Mouse (Mus musculus) forebrain, embryonic 11.5 days (tissue): ENCODE measurements around the gene Safb2. TPM values are rescaled to one million over a fixed set of nuclear protein-coding genes. Genes with fewer than 3 reads are reported as not detected.
"Not testable (repeated sequence)": the region's sequence is repeated elsewhere in the genome, so short reads cannot be mapped to it uniquely, and the experiment has no call there.

ENCODE experiments used
- ATAC-seq: fragments of 200-750 bp; cut with Nextera tagmentation; replicated peaks from 2 replicates; pipeline ENCODE4 v1.8.0; 2017; ENCODE audit warnings: moderate TSS enrichment; ENCODE audit not compliant: low FRiP score
- DNase-seq: peaks from one replicate; pipeline ENCODE4 v3.0.0-alpha.2; 2017; ENCODE audit warnings: low spot score
- H3K27ac ChIP-seq: fragments of 300-500 bp; sonication (generic); 2 replicates; pipeline ENCODE4 v1.5.1; 2014; ENCODE audit warnings: low read depth, low read length
- H3K27me3 ChIP-seq: fragments of 300-500 bp; sonication (generic); 2 replicates; pipeline ENCODE4 v1.6.1; 2014; ENCODE audit warnings: mild to moderate bottlenecking, low read length, mixed read lengths; ENCODE audit not compliant: control insufficient read depth, insufficient read depth
- H3K36me3 ChIP-seq: fragments of 300-500 bp; sonication (generic); 2 replicates; pipeline ENCODE4 v1.6.1; 2014; ENCODE audit warnings: mild to moderate bottlenecking, low read length, moderate library complexity, mixed read lengths; ENCODE audit not compliant: control insufficient read depth, insufficient read depth
- H3K4me1 ChIP-seq: fragments of 300-500 bp; sonication (generic); replicated peaks from 2 replicates; pipeline ENCODE4 v1.6.1; 2014; ENCODE audit warnings: low read length, mixed read lengths; ENCODE audit not compliant: control insufficient read depth, insufficient read depth
- H3K4me2 ChIP-seq: fragments of 300-500 bp; sonication (generic); 2 replicates; pipeline ENCODE4 v1.6.1; 2014; ENCODE audit warnings: low read depth, mild to moderate bottlenecking, low read length, moderate library complexity, mixed read lengths; ENCODE audit not compliant: severe bottlenecking
- H3K4me3 ChIP-seq: fragments of 300-500 bp; sonication (generic); 2 replicates; pipeline ENCODE4 v1.5.1; 2014; ENCODE audit warnings: low read depth, low read length
- H3K9ac ChIP-seq: fragments of 300-500 bp; sonication (generic); 2 replicates; pipeline ENCODE4 v1.6.1; 2014; ENCODE audit warnings: low read length
- H3K9me3 ChIP-seq: fragments of 300-500 bp; sonication (generic); 2 replicates; pipeline ENCODE4 v1.6.1; 2016; ENCODE audit warnings: low read length, mixed read lengths; ENCODE audit not compliant: control insufficient read depth
- WGBS: fragments of 180-500 bp; shearing (Covaris S2); extraction: QIAGEN DNeasy Blood & Tissue Kit; methylation state at CpG from one replicate; pipeline ENCODE4 v1.1.7; 2014; 5-methylcytosine and 5-hydroxymethylcytosine counted together
- polyA plus RNA-seq: library from polyadenylated mRNA; unstranded; fragments of >200 nt; fragmentation: Nextera tagmentation; extraction: Ambion mirVana; gene quantifications from 2 replicates; pipeline ENCODE4 v1.2.1, GENCODE M21; 2014

The Safb2 gene
- polyA plus RNA-seq, 1 experiment from 2014 or later: 75.0 TPM

DNA sequence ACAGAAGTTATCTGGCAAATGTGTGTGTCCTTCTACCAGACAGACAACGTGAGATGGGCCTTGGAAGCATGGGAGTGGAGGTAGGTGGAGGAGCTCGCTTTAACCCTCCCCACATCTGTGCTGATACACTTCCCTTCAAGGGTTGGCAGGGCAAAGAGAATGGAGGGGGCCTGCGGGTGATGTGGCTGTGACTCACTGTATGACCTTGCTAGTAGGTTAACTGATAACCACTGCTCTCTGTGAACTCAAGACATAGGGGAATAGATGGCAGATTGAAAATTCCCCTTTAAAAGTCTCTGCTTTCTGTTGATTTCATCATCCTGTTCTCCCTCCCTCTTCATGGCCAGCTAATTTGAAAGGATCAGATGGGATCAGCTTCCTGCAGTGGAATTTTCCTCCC, 41.1 kb upstream of the Safb2 start:
- WGBS: 92% methylated on average over 3 of the region's 3 CpGs
- no peak for DNase-seq
- no peak for ATAC-seq
- Histone ChIP-seq H3K4me2 (peak overlapping the region; percentile 70), H3K36me3 (peaks cover 3% of the 10 kb centered on the region; the same call in 1 of the 2 replicates), H3K9ac (no peak overlapping the region), H3K27ac (no peak overlapping the region), H3K9me3 (no peaks in the 10 kb centered on the region), H3K27me3 (no peaks in the 10 kb centered on the region; the same call in 1 of the 2 replicates), H3K4me3 (peak overlapping the region; percentile 95; the same call in 1 of the 2 replicates), H3K4me1 (peaks cover 14% of the 10 kb centered on the region)

DNA sequence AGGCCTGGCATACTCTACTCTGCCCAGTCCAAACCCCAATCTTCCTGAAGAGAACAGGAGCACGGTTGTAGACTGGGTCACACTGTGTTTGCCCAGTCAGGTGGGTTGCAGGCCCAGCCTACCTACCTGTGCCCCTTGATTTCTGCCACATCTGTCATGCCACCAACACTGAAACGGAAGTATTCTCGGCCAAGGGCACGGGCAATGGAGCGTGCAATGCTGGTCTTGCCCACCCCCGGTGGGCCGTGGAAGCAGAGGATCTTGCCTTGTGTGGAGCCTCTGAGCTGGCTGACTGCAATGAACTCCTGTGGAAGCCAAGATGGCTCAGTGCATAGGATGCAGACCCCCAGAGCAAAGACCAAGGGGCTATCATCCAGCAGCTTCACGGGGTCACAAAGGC, 33.2 kb upstream of the Safb2 start:
- peaks cover 27% of the 10 kb centered on the region for H3K36me3 ChIP-seq
- WGBS: 97% methylated on average over 8 of the region's 8 CpGs
- ATAC-seq (no peak), DNase-seq (no peak)
- H3K9ac ChIP-seq: no peak overlapping the region
- no peaks in the 10 kb centered on the region for H3K9me3 ChIP-seq
- no peak overlapping the region for H3K4me2 ChIP-seq
- H3K27ac ChIP-seq: no peak overlapping the region
- peaks cover 10% of the 10 kb centered on the region for H3K4me1 ChIP-seq
- no peak overlapping the region for H3K4me3 ChIP-seq
- no peaks in the 10 kb centered on the region for H3K27me3 ChIP-seq

DNA sequence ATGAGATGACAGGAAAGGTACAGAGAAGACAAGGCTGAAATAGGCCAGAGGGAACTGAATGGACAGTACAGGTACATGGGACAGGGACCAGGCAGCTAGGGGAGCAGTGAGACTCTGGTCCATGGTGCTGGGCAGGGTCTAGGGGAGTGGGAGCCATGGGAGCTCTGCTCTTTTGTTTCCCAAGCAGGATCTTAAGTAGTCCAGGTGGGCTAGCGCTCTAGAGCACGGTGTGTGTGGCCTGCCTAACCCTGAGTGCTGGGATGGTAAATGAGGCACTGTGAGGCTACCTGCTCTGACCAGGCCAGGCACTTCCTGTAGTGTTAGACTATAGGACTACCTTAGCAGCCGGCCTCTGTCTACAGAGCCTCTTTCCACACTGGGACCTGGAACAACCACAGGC, 32.3 kb upstream of the Safb2 start:
- Histone ChIP-seq H3K4me1 (peaks cover 10% of the 10 kb centered on the region), H3K4me3 (no peak overlapping the region), H3K9ac (no peak overlapping the region), H3K4me2 (no peak overlapping the region), H3K27me3 (no peaks in the 10 kb centered on the region), H3K27ac (no peak overlapping the region), H3K9me3 (no peaks in the 10 kb centered on the region), H3K36me3 (peaks cover 27% of the 10 kb centered on the region)
- ATAC-seq (no peak), DNase-seq (no peak)
- 87% methylated on average over 3 of the region's 3 CpGs for WGBS

DNA sequence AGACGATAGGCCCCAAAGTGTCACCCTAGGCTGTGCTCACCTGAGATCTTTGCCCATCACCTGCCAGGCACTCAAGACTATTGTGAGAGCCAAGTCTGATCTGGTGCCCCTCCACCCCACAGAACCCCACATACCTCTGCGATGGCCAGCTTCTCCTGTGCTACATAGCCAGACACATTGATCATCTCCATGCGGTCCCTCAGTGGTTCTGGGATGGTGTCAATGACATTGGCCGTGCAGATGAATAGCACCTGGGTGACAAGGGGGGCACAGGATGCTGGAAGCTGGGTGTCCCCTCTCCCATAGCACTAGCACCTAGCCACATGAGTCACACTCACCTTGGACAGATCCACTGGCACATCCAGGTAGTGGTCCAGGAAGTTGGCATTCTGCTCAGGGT, 31.4 kb upstream of the Safb2 start:
- ATAC-seq (no peak), DNase-seq (no peak)
- Histone ChIP-seq H3K4me1 (peaks cover 10% of the 10 kb centered on the region), H3K9ac (no peak overlapping the region), H3K36me3 (peaks cover 25% of the 10 kb centered on the region), H3K4me3 (no peak overlapping the region), H3K9me3 (no peaks in the 10 kb centered on the region), H3K27ac (no peak overlapping the region), H3K27me3 (no peaks in the 10 kb centered on the region), H3K4me2 (no peak overlapping the region)
- WGBS: 89% methylated on average over 4 of the region's 4 CpGs

DNA sequence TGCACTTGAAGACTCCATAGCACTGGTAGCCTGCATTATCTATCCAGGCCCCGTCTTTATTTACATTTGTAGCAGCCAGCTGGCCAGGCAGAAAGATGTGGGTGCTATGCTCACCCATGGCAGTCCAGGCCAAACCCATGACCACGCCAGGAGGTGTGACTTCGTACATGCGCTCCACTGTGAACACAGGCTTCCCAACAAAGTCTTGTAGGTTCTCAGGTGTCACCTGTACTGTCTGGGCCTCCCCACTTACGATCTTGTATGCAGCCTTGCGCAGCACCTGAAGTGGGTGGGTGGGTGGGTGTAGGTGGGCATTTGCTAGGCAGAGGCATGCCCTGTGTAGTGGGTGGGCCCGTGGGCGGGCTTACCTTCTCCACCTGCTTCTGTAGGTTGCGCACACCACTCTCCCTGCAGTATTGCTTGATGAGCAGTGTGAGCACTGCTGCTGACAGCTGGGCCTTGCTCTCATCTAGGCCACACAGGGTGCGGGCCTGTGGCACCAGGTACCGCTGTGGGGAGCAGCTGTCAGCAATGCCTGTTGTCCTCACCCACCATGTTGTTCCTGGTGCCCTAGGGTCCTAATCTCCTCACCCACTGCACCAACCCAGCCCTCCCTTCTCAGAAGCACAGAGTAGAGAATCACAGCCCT, 30.9 kb upstream of the Safb2 start:
- Histone ChIP-seq H3K9me3 (no peaks in the 10 kb centered on the region), H3K27ac (no peak overlapping the region), H3K4me2 (peak overlapping the region; percentile 76), H3K4me1 (peaks cover 12% of the 10 kb centered on the region), H3K4me3 (no peak overlapping the region), H3K9ac (no peak overlapping the region), H3K36me3 (peaks cover 23% of the 10 kb centered on the region), H3K27me3 (no peaks in the 10 kb centered on the region)
- DNase-seq (no peak), ATAC-seq (no peak)
- WGBS: 89% methylated on average over 11 of the region's 11 CpGs

DNA sequence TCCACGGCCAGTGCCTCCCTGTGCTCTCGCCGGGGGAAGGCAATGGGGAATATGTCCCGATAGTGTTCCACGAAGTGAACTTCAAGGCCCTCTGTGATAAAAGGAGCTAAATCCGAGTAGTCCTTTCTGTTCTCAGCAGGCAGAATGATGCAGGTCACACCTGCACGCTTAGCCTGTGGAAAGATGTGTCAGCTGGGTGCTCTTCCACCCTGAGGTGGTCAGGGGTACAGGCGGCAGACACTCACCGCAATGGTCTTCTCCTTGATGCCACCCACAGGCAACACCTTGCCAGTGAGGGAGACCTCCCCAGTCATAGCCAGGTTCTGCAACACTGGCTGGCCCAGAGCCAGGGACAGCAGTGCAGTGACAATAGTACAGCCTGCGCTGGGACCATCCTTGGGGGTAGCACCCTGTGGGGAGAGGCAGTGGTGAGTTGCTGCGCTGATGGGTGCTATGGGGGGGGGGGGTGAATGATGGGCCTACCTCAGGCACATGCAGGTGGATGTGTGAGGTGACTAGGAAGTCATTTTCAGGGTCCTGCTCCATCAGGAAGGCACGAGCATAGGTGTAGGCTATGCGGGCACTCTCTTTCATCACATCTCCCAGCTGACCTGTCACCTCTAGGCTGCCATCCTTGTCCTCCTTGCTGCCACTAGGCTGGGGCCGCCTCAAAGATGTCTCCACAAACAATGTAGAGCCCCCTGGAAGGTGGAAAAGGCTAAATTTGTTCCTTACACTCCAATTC, 30.2 kb upstream of the Safb2 start:
- Histone ChIP-seq H3K27ac (no peak overlapping the region), H3K36me3 (peaks cover 21% of the 10 kb centered on the region), H3K9ac (peak overlapping the region; percentile 82), H3K9me3 (no peaks in the 10 kb centered on the region), H3K27me3 (no peaks in the 10 kb centered on the region), H3K4me1 (peaks cover 15% of the 10 kb centered on the region), H3K4me3 (peak overlapping the region; percentile 75), H3K4me2 (peak overlapping the region; percentile 76)
- DNase-seq: no peak
- no peak for ATAC-seq
- 39% methylated on average over 14 of the region's 14 CpGs for WGBS

DNA sequence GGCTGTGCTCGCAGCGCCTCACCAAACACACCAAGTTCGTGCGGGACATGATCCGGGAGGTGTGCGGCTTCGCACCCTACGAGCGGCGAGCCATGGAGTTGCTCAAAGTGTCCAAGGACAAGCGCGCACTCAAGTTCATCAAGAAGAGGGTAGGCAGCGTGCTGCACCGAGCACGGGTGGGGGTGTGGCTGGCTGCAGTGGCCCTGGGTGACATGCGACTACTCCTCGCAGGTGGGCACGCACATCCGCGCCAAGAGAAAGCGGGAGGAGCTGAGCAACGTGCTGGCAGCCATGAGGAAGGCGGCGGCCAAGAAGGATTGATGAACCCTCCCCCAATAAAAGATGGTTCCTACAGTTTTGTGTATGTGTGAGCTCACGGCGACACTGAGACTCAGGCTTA, 29.5 kb upstream of the Safb2 start:
- H3K36me3 ChIP-seq: peaks cover 17% of the 10 kb centered on the region
- H3K4me1 ChIP-seq: peaks cover 15% of the 10 kb centered on the region
- peak overlapping the region; percentile 82 for H3K9ac ChIP-seq
- H3K4me2 ChIP-seq: peak overlapping the region; percentile 76
- not testable (repeated sequence) for H3K27ac ChIP-seq, H3K27me3 ChIP-seq, ATAC-seq, DNase-seq, H3K9me3 ChIP-seq
- under 1% methylated on average over 26 of the region's 26 CpGs for WGBS
- peak overlapping the region; percentile 75 for H3K4me3 ChIP-seq

DNA sequence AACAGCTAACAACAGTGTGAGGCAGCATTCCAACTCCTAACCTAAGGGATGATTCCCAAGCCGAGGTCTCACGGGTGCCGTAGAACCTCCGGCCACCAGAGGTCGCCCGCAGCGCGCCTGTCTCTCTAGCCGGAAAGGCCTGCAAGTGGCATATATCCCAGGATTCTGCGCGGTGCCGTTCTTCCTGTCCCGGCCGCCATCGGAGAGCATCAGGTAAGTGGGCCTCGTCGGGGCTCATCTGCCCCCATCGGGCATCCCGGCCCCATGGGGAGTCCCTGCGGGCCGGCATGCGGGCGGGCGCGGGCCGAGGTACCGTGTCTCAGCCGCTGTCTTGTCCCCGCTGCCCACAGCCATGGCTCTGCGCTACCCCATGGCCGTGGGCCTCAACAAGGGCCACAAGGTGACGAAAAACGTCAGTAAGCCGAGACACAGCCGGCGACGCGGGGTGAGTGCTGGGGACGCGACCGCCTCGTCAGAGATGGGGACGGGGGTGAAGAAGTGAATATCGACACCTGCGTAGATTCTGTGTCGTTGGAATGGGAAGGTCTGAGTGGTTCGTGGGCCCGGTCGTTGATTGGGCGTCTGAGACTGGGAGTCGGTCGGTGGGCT, 29.0 kb upstream of the Safb2 start, which contains the start of gene Rpl36:
Gene Rpl36 (plus strand): TSS at position 181 of the 609 bp plus-strand sequence.
- Histone ChIP-seq H3K27me3 (no peaks in the 10 kb centered on the region), H3K4me3 (peak within 1 kb of the TSS; percentile 75), H3K4me2 (peak within 1 kb of the TSS; percentile 76), H3K36me3 (peaks cover 13% of the 10 kb centered on the region; the same call in 1 of the 2 replicates), H3K4me1 (peaks cover 19% of the 10 kb centered on the region), H3K9me3 (no peaks in the 10 kb centered on the region), H3K9ac (peak within 1 kb of the TSS; percentile 82), H3K27ac (peak within 1 kb of the TSS; percentile 74)
- DNase-seq (peak; percentile 98), ATAC-seq (peak; percentile 60)
- under 1% methylated on average over 52 of the region's 52 CpGs for WGBS
